ENCODE assay signal across 13 mouse cellular contexts in genomic region chr8:125187044-125187443, GRCm38 (mm10).
A peak's percentile ranks its signal among the peaks of the same experiment; 100 is the strongest.
DNase-seq lines count a peak whose midpoint lies in the region; ATAC-seq and TF ChIP-seq lines count a peak whose summit lies in the region.
"Had no signal": no experiment of that assay in that cellular context is flagged by ENCODE, and none has a peak within 500 bp of the region (broad histone marks: within the 10 kb centered on the region; RNA-seq: fewer than 3 reads in every experiment).

No protein-coding gene starts in this region.

- H3K9ac ChIP-seq in limb, embryonic 12.5 days (replicated peaks) = no peak overlapping the region
- H3K9ac ChIP-seq in MEL (ENCODE audit: control insufficient read depth, low read depth, low read length, poor library complexity, severe bottlenecking) = peak overlapping the region; percentile 52
- peak overlapping the region; percentile 40; the same call in 1 of the 2 replicates for H3K9ac ChIP-seq in intestine, embryonic 16.5 days (ENCODE audit: low read depth, low read length)
- H3K9ac ChIP-seq: neural tube, embryonic 13.5 days had no signal

- H3K4me3 ChIP-seq in limb, embryonic 12.5 days (replicated peaks) = no peak overlapping the region
- H3K4me3 ChIP-seq in limb, embryonic 10.5 days = no peak overlapping the region
- peak overlapping the region; percentile 48 to 68 for H3K4me3 ChIP-seq in MEL (ENCODE audit: control insufficient read depth in 1 of 2, insufficient read depth in 1 of 2, low read depth in 2 of 2, low read length in 2 of 2)
- H3K4me3 ChIP-seq in intestine, embryonic 16.5 days (ENCODE audit: low read length) = no peak overlapping the region
- H3K4me3 ChIP-seq: megakaryocyte, embryonic 14.5 days; neural tube, embryonic 13.5 days had no signal

- no peak for TF ChIP-seq CTCF in MEL (IDR thresholded peaks at IDR 0.05 in 2 of 3, conservative IDR thresholded peaks at IDR 0.05 in 1 of 3; ENCODE audit: control insufficient read depth in 1 of 3, insufficient read depth in 1 of 3, low read depth in 2 of 3, low read length in 3 of 3, poor library complexity in 1 of 3, severe bottlenecking in 1 of 3)

- H3K4me1 ChIP-seq in limb, embryonic 12.5 days (replicated peaks) = peaks cover 25% of the 10 kb centered on the region
- H3K4me1 ChIP-seq in limb, embryonic 10.5 days = peaks cover 38% of the 10 kb centered on the region
- peaks cover 10 to 11% of the 10 kb centered on the region in 2 experiments for H3K4me1 ChIP-seq in MEL (ENCODE audit: control insufficient read depth in 1 of 2, insufficient read depth in 2 of 2, low read length in 2 of 2)
- H3K4me1 ChIP-seq in intestine, embryonic 16.5 days (ENCODE audit: control insufficient read depth, insufficient read depth, low read length) = peaks cover 4% of the 10 kb centered on the region
- H3K4me1 ChIP-seq: megakaryocyte, embryonic 14.5 days had no signal

- no peaks in the 10 kb centered on the region for H3K9me3 ChIP-seq in limb, embryonic 12.5 days
- H3K9me3 ChIP-seq in limb, embryonic 10.5 days (replicated peaks) = no peaks in the 10 kb centered on the region
- H3K9me3 ChIP-seq in MEL (replicated peaks; ENCODE audit: insufficient read depth, low read length) = no peaks in the 10 kb centered on the region
- H3K9me3 ChIP-seq in intestine, embryonic 16.5 days (ENCODE audit: control insufficient read depth, low read length) = no peaks in the 10 kb centered on the region
- H3K9me3 ChIP-seq: megakaryocyte, embryonic 14.5 days; neural tube, embryonic 13.5 days had no signal

- peaks cover 23% of the 10 kb centered on the region for H3K27me3 ChIP-seq in limb, embryonic 12.5 days
- H3K27me3 ChIP-seq in limb, embryonic 10.5 days (ENCODE audit: low read depth, poor library complexity, severe bottlenecking) = peaks cover 18% of the 10 kb centered on the region
- no peaks in the 10 kb centered on the region for H3K27me3 ChIP-seq in MEL (ENCODE audit: control insufficient read depth in 1 of 2, insufficient read depth in 2 of 2, low read length in 2 of 2)
- H3K27me3 ChIP-seq in intestine, embryonic 16.5 days (replicated peaks; ENCODE audit: control insufficient read depth, insufficient read depth, low read length) = no peaks in the 10 kb centered on the region

- DNase-seq in frontal cortex, postnatal 25 days (ENCODE audit: low spot score in 2 of 2) = no peak
- no peak for DNase-seq in limb, embryonic 10.5 days (ENCODE audit: low spot score)
- peak; percentile 78 for DNase-seq in MEL (ENCODE audit: low read depth, low spot score)
- no peak for DNase-seq in left cerebral cortex, postnatal 10 days (ENCODE audit: extremely low spot score in 1 of 2, low spot score in 2 of 2)
- DNase-seq in gastrocnemius, postnatal 25 days = no peak
- DNase-seq: cerebellum, postnatal 36 days; kidney, adult 2 months; right cerebral cortex, postnatal 25 days had no signal

- H3K27ac ChIP-seq in limb, embryonic 12.5 days = no peak overlapping the region
- H3K27ac ChIP-seq in limb, embryonic 10.5 days = no peak overlapping the region
- H3K27ac ChIP-seq in MEL (ENCODE audit: control insufficient read depth, low read depth, low read length) = peak overlapping the region; percentile 71
- no peak overlapping the region for H3K27ac ChIP-seq in intestine, embryonic 16.5 days (ENCODE audit: low read length)
- H3K27ac ChIP-seq: neural tube, embryonic 13.5 days had no signal

- 31% methylated on average over 10 of the region's 10 CpGs for WGBS in limb, embryonic 12.5 days
- WGBS in limb, embryonic 10.5 days = 43% methylated on average over 10 of the region's 10 CpGs
- WGBS in intestine, embryonic 16.5 days = 31% methylated on average over 10 of the region's 10 CpGs

- H3K79me2 ChIP-seq in MEL (ENCODE audit: control insufficient read depth, insufficient read depth, low read length, poor library complexity) = no peaks in the 10 kb centered on the region

- intact Hi-C loops in left cerebral cortex, postnatal 10 days (cut with DNase I) = no loop called here

- no peak for TF ChIP-seq RAD21 in MEL (IDR thresholded peaks at IDR 0.05; ENCODE audit: low read depth, low read length)

- TF ChIP-seq EP300 in MEL (IDR thresholded peaks at IDR 0.05; ENCODE audit: low read depth in 1 of 2, low read length in 2 of 2) = peak; percentile 83 to 93

- no peaks in the 10 kb centered on the region for H3K36me3 ChIP-seq in limb, embryonic 12.5 days
- H3K36me3 ChIP-seq in limb, embryonic 10.5 days = no peaks in the 10 kb centered on the region
- H3K36me3 ChIP-seq in MEL (ENCODE audit: control insufficient read depth in 1 of 2, insufficient read depth in 2 of 2, low read length in 2 of 2) = no peaks in the 10 kb centered on the region; a peak in 1 of 4 replicates
- H3K36me3 ChIP-seq in intestine, embryonic 16.5 days (ENCODE audit: control insufficient read depth, insufficient read depth, low read length) = no peaks in the 10 kb centered on the region
- H3K36me3 ChIP-seq: neural tube, embryonic 13.5 days had no signal

- H3K4me2 ChIP-seq in limb, embryonic 12.5 days = peak overlapping the region; percentile 19; the same call in 1 of the 2 replicates
- peak overlapping the region; percentile 35 for H3K4me2 ChIP-seq in intestine, embryonic 16.5 days (ENCODE audit: low read depth, low read length)
- H3K4me2 ChIP-seq: neural tube, embryonic 13.5 days had no signal

- 0 out of 2 replicates have a peak, but pooled peaks have one; percentile 28 for ATAC-seq in frontal cortex, adult (ENCODE audit: low TSS enrichment)
- ATAC-seq in limb, embryonic 12.5 days (ENCODE audit: insufficient number of reproducible peaks, insufficient read depth, low FRiP score, low TSS enrichment, low read depth) = no peak
- no peak for ATAC-seq in intestine, embryonic 16.5 days

- TF ChIP-seq POLR2A in MEL (IDR thresholded peaks at IDR 0.05; ENCODE audit: control insufficient read depth in 1 of 2, insufficient read depth in 1 of 2, low read depth in 1 of 2, low read length in 2 of 2, poor library complexity in 1 of 2) = no peak

TF ChIP-seq in MEL, 35 proteins besides CTCF, POLR2A, EP300 and RAD21:
- TF ChIP-seq CHD1 (IDR thresholded peaks at IDR 0.05; ENCODE audit: low read depth, low read length) (no peak), ETS1 (IDR thresholded peaks at IDR 0.05; ENCODE audit: low read depth, low read length) (peak; percentile 90), ZC3H11A (IDR thresholded peaks at IDR 0.05; ENCODE audit: low read depth, low read length) (no peak), E2F4 (IDR thresholded peaks at IDR 0.05; ENCODE audit: borderline replicate concordance, low read depth, low read length) (no peak), RCOR1 (IDR thresholded peaks at IDR 0.05; ENCODE audit: low read depth, low read length) (peak; percentile 83), MYC (IDR thresholded peaks at IDR 0.05; ENCODE audit: low read depth, low read length) (no peak), TCF12 (IDR thresholded peaks at IDR 0.05; ENCODE audit: low read depth, low read length) (peak; percentile 95), SMC3 (IDR thresholded peaks at IDR 0.05; ENCODE audit: low read depth, low read length) (no peak), ELF1 (IDR thresholded peaks at IDR 0.05; ENCODE audit: low read depth, low read length) (no peak), JUND (IDR thresholded peaks at IDR 0.05; ENCODE audit: low read depth, low read length) (no peak), POLR2AphosphoS5 (IDR thresholded peaks at IDR 0.05; ENCODE audit: borderline replicate concordance, low read depth, low read length) (no peak), HCFC1 (IDR thresholded peaks at IDR 0.05; ENCODE audit: low read depth, low read length) (no peak), NELFE (IDR thresholded peaks at IDR 0.05; ENCODE audit: low read depth, low read length) (no peak), TAL1 (IDR thresholded peaks at IDR 0.05; ENCODE audit: low read length) (peak; percentile 81), MAX (IDR thresholded peaks at IDR 0.05; ENCODE audit: low read length) (peak; percentile 65), ZNF384 (IDR thresholded peaks at IDR 0.05; ENCODE audit: low read depth, low read length) (no peak), ZMIZ1 (IDR thresholded peaks at IDR 0.05; ENCODE audit: low read depth, low read length) (no peak), MEF2A (IDR thresholded peaks at IDR 0.05; ENCODE audit: extremely low read depth, insufficient replicate concordance, low read depth, low read length, poor library complexity, severe bottlenecking) (no peak), KAT2A (conservative IDR thresholded peaks at IDR 0.05; ENCODE audit: low read depth, low read length) (no peak; the same call in 1 of the 2 replicates), MAZ (IDR thresholded peaks at IDR 0.05; ENCODE audit: low read depth, low read length) (peak; percentile 73; the same call in 1 of the 2 replicates), MAFK (IDR thresholded peaks at IDR 0.05; ENCODE audit: borderline replicate concordance, low read depth, low read length) (no peak), USF2 (IDR thresholded peaks at IDR 0.05; ENCODE audit: borderline replicate concordance in 1 of 2, insufficient read depth in 1 of 2, low read depth in 1 of 2, low read length in 2 of 2) (no peak), USF1 (IDR thresholded peaks at IDR 0.05; ENCODE audit: low read depth, low read length) (peak; percentile 65; the same call in 1 of the 2 replicates), TBP (IDR thresholded peaks at IDR 0.05; ENCODE audit: low read depth, low read length) (0 out of 2 replicates have a peak, but pooled peaks have one; percentile 5), GABPA (IDR thresholded peaks at IDR 0.05; ENCODE audit: low read depth, low read length) (no peak), UBTF (IDR thresholded peaks at IDR 0.05; ENCODE audit: borderline replicate concordance, insufficient read depth, low read depth, low read length) (no peak), ZKSCAN1 (IDR thresholded peaks at IDR 0.05; ENCODE audit: low read depth, low read length) (no peak; the same call in 1 of the 2 replicates), CHD2 (IDR thresholded peaks at IDR 0.05; ENCODE audit: low read length) (peak; percentile 31; the same call in 1 of the 2 replicates), NRF1 (IDR thresholded peaks at IDR 0.05; ENCODE audit: insufficient read depth, low read depth, low read length, poor library complexity, severe bottlenecking) (0 out of 2 replicates have a peak, but pooled peaks have one; percentile 14), POLR2AphosphoS2 (IDR thresholded peaks at IDR 0.05; ENCODE audit: low read length) (no peak), GATA1 (IDR thresholded peaks at IDR 0.05; ENCODE audit: low read depth, low read length) (peak; percentile 88), MXI1 (IDR thresholded peaks at IDR 0.05; ENCODE audit: low read depth, low read length) (peak; percentile 90), MYB (IDR thresholded peaks at IDR 0.05; ENCODE audit: low read depth, low read length) (peak; percentile 82), BHLHE40 (IDR thresholded peaks at IDR 0.05; ENCODE audit: borderline replicate concordance, low read depth, low read length) (peak; percentile 88), SIN3A (IDR thresholded peaks at IDR 0.05; ENCODE audit: low read length) (peak; percentile 71)
TF ChIP-seq in MEL: peak in this region for 15.

Comparison
In these comparisons a context has a peak if more than half of its experiments do, and no peak if none do; other contexts are left out.
1. H3K4me3 ChIP-seq: peak in MEL (2 of 2); none in limb, embryonic 12.5 days (single experiment), limb, embryonic 10.5 days (single experiment) and intestine, embryonic 16.5 days (single experiment).